Mouse (Mus musculus): Measurements from ENCODE around the gene Rpia.

GRCm38 (mm10) chr6:70796940-70797339 lies 4.9 kb upstream of the Rpia start:
- TF ChIP-seq CTCF (IDR thresholded peaks at IDR 0.05) (no peak), EP300 (IDR thresholded peaks at IDR 0.05) (no peak)

Data from lung, postnatal 0 days (tissue).